Mouse (Mus musculus): Measurements from ENCODE around the gene Olfr1218.

DNA sequence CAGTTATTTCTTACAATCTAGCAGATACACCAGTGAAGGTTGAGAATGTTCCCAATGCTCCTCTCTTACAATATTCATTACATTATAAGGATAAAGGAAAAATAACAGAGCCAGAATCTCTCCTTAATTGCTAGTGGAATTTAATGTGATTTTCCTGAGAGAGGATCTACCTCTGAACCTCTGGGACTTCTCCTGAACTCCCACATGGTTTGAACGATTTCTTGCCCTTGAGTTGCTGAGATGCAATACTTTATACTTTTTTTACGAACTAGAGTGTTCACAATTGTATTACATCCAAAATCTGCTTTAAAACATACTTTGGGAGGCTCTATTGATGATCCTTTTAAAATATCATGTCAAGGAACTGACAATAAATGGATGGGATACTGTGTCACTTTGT is 54.1 kb downstream of the Olfr1218 start, which contains the start of gene Olfr1215:
- TF ChIP-seq CTCF (IDR thresholded peaks at IDR 0.05; ENCODE audit: insufficient read depth, low read depth, low read length) (no peak), POLR2A (IDR thresholded peaks at IDR 0.05; ENCODE audit: insufficient read depth, low read depth, low read length) (no peak)
